Mouse (Mus musculus) limb, embryonic 13.5 days (tissue): ENCODE measurements around the gene Gm37240. TPM values are rescaled to one million over a fixed set of nuclear protein-coding genes. Genes with fewer than 3 reads are reported as not detected.

Experiments used
- ATAC-seq: fragments of 200-750 bp; cut with Nextera tagmentation; 2 replicates; pipeline ENCODE4 v1.8.0; 2017; ENCODE audit warnings: low read depth, moderate number of reproducible peaks, moderate TSS enrichment; ENCODE audit not compliant: low FRiP score
- H3K27ac ChIP-seq: fragments of 300-500 bp; sonication (generic); 2 replicates; pipeline ENCODE4 v1.5.1; 2015; ENCODE audit warnings: inconsistent platforms, mild to moderate bottlenecking, moderate library complexity
- H3K27me3 ChIP-seq: fragments of 300-500 bp; sonication (generic); 2 replicates; pipeline ENCODE4 v1.6.1; 2015; ENCODE audit warnings: mild to moderate bottlenecking, inconsistent platforms
- H3K36me3 ChIP-seq: fragments of 300-500 bp; sonication (generic); 2 replicates; pipeline ENCODE4 v1.6.1; 2015; ENCODE audit warnings: inconsistent platforms, mild to moderate bottlenecking, moderate library complexity
- H3K4me1 ChIP-seq: fragments of 300-500 bp; sonication (generic); 2 replicates; pipeline ENCODE4 v1.6.1; 2015; ENCODE audit warnings: inconsistent platforms
- H3K4me2 ChIP-seq: fragments of 300-500 bp; sonication (generic); replicated peaks from 2 replicates; pipeline ENCODE4 v1.6.1; 2015; ENCODE audit warnings: inconsistent platforms, mild to moderate bottlenecking, moderate library complexity
- H3K4me3 ChIP-seq: fragments of 300-500 bp; sonication (generic); 2 replicates; pipeline ENCODE4 v1.5.1; 2015; ENCODE audit warnings: moderate library complexity, mild to moderate bottlenecking, inconsistent platforms
- H3K9ac ChIP-seq: fragments of 300-500 bp; sonication (generic); 2 replicates; pipeline ENCODE4 v1.6.1; 2015; ENCODE audit warnings: mild to moderate bottlenecking, inconsistent platforms
- H3K9me3 ChIP-seq: fragments of 300-500 bp; sonication (generic); 2 replicates; pipeline ENCODE4 v1.6.1; 2016; ENCODE audit warnings: inconsistent platforms
- WGBS: fragments of 180-500 bp; shearing (Covaris S2); methylation state at CpG from one replicate; pipeline ENCODE4 v1.1.7; 2015; 5-methylcytosine and 5-hydroxymethylcytosine counted together
- polyA plus RNA-seq: library from polyadenylated mRNA; unstranded; fragments of >200 nt; fragmentation: Nextera tagmentation; extraction: Ambion mirVana; gene quantifications from 2 replicates; pipeline ENCODE4 v1.2.1, GENCODE M21; 2015

Gm37240 gene
- polyA plus RNA-seq, 1 experiment from 2014 or later, result 6.1 TPM

GRCm38 (mm10) chr3:84814157-84814761, 1073.1 kb downstream of the Gm37240 start:
- peaks cover 5% of the 10 kb centered on the region; the same call in 1 of the 2 replicates for H3K36me3 ChIP-seq
- H3K4me3 ChIP-seq, result peak overlapping the region; percentile 97
- peaks cover 25% of the 10 kb centered on the region for H3K4me1 ChIP-seq
- H3K27ac ChIP-seq, result peak overlapping the region; percentile 94
- ATAC-seq, result peak; percentile 98
- H3K4me2 ChIP-seq, result peak overlapping the region; percentile 98
- H3K9me3 ChIP-seq, result no peaks in the 10 kb centered on the region
- no peaks in the 10 kb centered on the region for H3K27me3 ChIP-seq
- H3K9ac ChIP-seq, result peak overlapping the region; percentile 91
- WGBS, result under 1% methylated on average over 53 of the region's 60 CpGs

- H3K9ac ChIP-seq, result peak overlapping the region; percentile 81
- WGBS, result under 1% methylated on average over 29 of the region's 29 CpGs
- peak overlapping the region; percentile 97 for H3K4me3 ChIP-seq
- peaks cover 2% of the 10 kb centered on the region; the same call in 1 of the 2 replicates for H3K36me3 ChIP-seq
- peak overlapping the region; percentile 78 for H3K27ac ChIP-seq
- no peaks in the 10 kb centered on the region for H3K9me3 ChIP-seq
- H3K4me1 ChIP-seq, result peaks cover 25% of the 10 kb centered on the region
- H3K4me2 ChIP-seq, result peak overlapping the region; percentile 87
- no peaks in the 10 kb centered on the region for H3K27me3 ChIP-seq
- ATAC-seq, result peak; percentile 30
Observed at GRCm38 (mm10) chr3:84813436-84814156, 1073.7 kb downstream of the Gm37240 start.

DNA sequence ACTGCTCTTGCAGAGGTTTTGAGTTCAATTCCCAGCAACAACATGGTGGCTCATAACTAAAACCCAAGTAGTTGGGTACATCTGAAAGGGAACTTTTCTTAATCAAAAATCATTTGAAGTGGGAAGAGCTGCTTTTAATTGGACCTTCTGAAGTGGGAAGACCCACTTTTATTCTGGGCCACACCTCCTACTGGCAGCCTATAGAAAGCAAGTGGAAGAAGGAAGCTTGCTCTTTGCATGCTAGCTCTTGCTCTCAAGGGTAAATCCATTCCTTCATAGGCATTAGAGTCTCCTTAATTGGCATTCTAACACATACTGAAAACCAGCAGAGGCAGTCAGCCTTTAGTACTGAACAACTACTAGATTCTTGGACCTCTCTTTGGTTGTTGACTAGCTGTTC, 1076.5 kb downstream of the Gm37240 start:
- H3K4me1 ChIP-seq, result peaks cover 14% of the 10 kb centered on the region
- no peak overlapping the region for H3K27ac ChIP-seq
- H3K4me2 ChIP-seq, result no peak overlapping the region
- H3K4me3 ChIP-seq, result no peak overlapping the region
- no peaks in the 10 kb centered on the region for H3K9me3 ChIP-seq
- no peak for ATAC-seq
- H3K9ac ChIP-seq, result no peak overlapping the region
- no peaks in the 10 kb centered on the region for H3K27me3 ChIP-seq
- H3K36me3 ChIP-seq, result no peaks in the 10 kb centered on the region

DNA sequence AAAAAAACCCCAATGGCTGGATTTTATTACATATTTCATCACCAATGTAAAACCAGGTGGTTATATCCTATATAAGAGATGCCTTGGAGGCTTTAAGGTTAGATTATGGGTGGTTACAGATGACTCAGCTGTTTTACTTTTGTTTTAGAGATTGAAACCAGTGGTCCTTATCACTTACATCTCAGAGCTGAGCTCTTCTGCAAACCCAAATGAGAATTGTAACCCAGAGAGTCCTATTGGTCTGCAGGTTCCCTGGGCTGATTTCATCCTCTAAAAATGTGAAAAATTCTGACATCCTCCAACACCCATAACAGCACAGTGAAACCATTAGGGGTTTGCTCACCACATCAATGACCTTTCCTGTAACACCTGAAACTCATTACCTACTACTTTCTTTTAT, 1078.4 kb downstream of the Gm37240 start:
- no peak for ATAC-seq
- Histone ChIP-seq H3K36me3 (no peaks in the 10 kb centered on the region), H3K27me3 (no peaks in the 10 kb centered on the region), H3K4me1 (peaks cover 11% of the 10 kb centered on the region), H3K4me3 (no peak overlapping the region), H3K9ac (no peak overlapping the region), H3K4me2 (no peak overlapping the region), H3K9me3 (no peaks in the 10 kb centered on the region), H3K27ac (no peak overlapping the region)

DNA sequence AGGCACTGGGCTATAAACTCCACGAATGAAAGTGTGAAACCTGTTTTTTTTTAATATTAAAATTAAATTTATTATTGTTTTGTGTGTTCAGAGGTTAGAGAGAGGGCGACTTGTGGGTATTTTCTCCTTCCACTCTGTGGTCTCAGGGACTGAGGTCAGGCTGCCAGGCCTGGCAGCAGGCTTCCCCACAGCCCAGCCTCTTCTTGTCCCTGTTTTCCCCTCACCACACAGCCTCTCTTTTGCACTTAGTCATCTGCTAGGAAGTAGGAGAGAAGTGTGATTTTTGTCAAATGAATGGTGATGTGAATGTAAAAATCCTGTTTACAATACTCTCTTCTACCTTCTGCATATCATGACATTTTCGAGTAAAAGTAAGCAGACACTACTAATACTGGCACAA, 1079.5 kb downstream of the Gm37240 start:
- Histone ChIP-seq H3K27me3 (no peaks in the 10 kb centered on the region), H3K36me3 (no peaks in the 10 kb centered on the region), H3K4me1 (0 out of 2 replicates have a peak, but pooled peaks cover 2% of the 10 kb centered on the region), H3K9ac (no peak overlapping the region), H3K9me3 (no peaks in the 10 kb centered on the region), H3K27ac (no peak overlapping the region), H3K4me3 (no peak overlapping the region), H3K4me2 (no peak overlapping the region)
- WGBS, result 63% methylated on average over 3 of the region's 3 CpGs
- no peak for ATAC-seq

DNA sequence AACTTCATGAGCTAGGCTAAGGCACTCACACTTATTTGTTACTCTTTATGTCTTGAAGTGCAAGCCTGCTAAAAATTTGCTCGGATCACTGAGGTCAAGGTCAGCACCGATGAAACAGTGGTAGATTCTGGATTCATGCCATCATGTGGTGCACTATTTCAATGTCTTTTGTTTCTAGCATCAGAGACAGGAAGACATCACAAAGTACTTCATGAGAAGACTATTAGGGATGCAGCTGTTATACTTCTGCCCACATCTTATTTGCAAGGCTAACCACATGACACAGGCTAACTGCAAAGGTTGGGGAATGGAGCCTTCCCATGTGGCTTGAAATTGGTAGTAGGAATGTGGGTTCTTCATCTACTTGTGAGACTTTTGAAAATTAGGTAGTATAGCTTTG, 1081.1 kb downstream of the Gm37240 start:
- no peak overlapping the region for H3K27ac ChIP-seq
- no peaks in the 10 kb centered on the region for H3K9me3 ChIP-seq
- no peak overlapping the region for H3K4me3 ChIP-seq
- ATAC-seq, result no peak
- no peaks in the 10 kb centered on the region for H3K36me3 ChIP-seq
- no peak overlapping the region for H3K9ac ChIP-seq
- H3K27me3 ChIP-seq, result no peaks in the 10 kb centered on the region
- no peak overlapping the region for H3K4me2 ChIP-seq
- H3K4me1 ChIP-seq, result no peaks in the 10 kb centered on the region
- 85% methylated on average over 2 of the region's 2 CpGs for WGBS

- H3K9ac ChIP-seq, result no peak overlapping the region
- H3K9me3 ChIP-seq, result no peaks in the 10 kb centered on the region
- 68% methylated on average over 9 of the region's 9 CpGs for WGBS
- no peaks in the 10 kb centered on the region for H3K4me1 ChIP-seq
- no peaks in the 10 kb centered on the region for H3K36me3 ChIP-seq
- H3K27ac ChIP-seq, result no peak overlapping the region
- H3K4me3 ChIP-seq, result no peak overlapping the region
- H3K4me2 ChIP-seq, result no peak overlapping the region
- no peaks in the 10 kb centered on the region for H3K27me3 ChIP-seq
- no peak for ATAC-seq
Observed at GRCm38 (mm10) chr3:84804036-84804435, 1083.3 kb downstream of the Gm37240 start.

GRCm38 (mm10) chr3:84787914-84788313, 1099.4 kb downstream of the Gm37240 start:
- H3K4me1 ChIP-seq, result no peaks in the 10 kb centered on the region
- H3K27ac ChIP-seq, result no peak overlapping the region
- WGBS, result 79% methylated on average over 4 of the region's 4 CpGs
- no peaks in the 10 kb centered on the region for H3K27me3 ChIP-seq
- no peaks in the 10 kb centered on the region for H3K36me3 ChIP-seq
- H3K4me2 ChIP-seq, result no peak overlapping the region
- ATAC-seq, result no peak
- H3K4me3 ChIP-seq, result no peak overlapping the region
- no peak overlapping the region for H3K9ac ChIP-seq
- H3K9me3 ChIP-seq, result peaks cover 13% of the 10 kb centered on the region

GRCm38 (mm10) chr3:84776084-84776483, 1111.2 kb downstream of the Gm37240 start:
- Histone ChIP-seq H3K27ac (peak overlapping the region; percentile 82; the same call in 1 of the 2 replicates), H3K9ac (no peak overlapping the region), H3K27me3 (no peaks in the 10 kb centered on the region), H3K9me3 (peaks cover 2% of the 10 kb centered on the region; the same call in 1 of the 2 replicates), H3K4me3 (no peak overlapping the region), H3K4me1 (peaks cover 20% of the 10 kb centered on the region), H3K4me2 (no peak overlapping the region), H3K36me3 (no peaks in the 10 kb centered on the region)
- ATAC-seq, result no peak
- WGBS, result 63% methylated on average over 1 of the region's 1 CpGs

DNA sequence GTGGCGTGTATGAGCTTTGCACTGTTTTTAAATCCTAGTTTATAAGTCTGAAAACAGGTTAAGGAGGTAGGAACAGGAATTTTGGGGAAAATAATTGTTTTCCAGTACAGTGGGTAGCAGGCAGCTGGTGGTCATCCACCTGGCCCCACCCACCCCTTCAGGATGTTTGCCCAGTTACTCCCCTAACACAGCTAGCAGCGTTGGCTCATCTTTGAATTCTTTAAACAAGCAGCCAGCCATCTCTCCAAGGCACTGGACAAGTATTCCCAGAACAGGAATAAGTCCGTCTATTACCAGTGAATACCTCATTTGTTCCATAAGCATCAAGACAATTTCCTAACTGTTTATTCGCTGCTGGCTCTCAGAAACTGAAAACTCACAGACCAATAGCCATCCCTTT, 1111.7 kb downstream of the Gm37240 start:
- no peak overlapping the region for H3K4me3 ChIP-seq
- 0 out of 2 replicates have a peak, but pooled peaks have one; percentile 28 for ATAC-seq
- H3K4me1 ChIP-seq, result peaks cover 20% of the 10 kb centered on the region
- H3K27me3 ChIP-seq, result no peaks in the 10 kb centered on the region
- peak overlapping the region; percentile 82 for H3K27ac ChIP-seq
- H3K36me3 ChIP-seq, result no peaks in the 10 kb centered on the region
- no peak overlapping the region for H3K4me2 ChIP-seq
- 34% methylated on average over 4 of the region's 4 CpGs for WGBS
- H3K9me3 ChIP-seq, result peaks cover 3% of the 10 kb centered on the region; the same call in 1 of the 2 replicates
- no peak overlapping the region for H3K9ac ChIP-seq

- H3K4me1 ChIP-seq, result peaks cover 20% of the 10 kb centered on the region
- WGBS, result 68% methylated on average over 6 of the region's 6 CpGs
- no peaks in the 10 kb centered on the region for H3K27me3 ChIP-seq
- ATAC-seq, result no peak
- H3K9me3 ChIP-seq, result peaks cover 3% of the 10 kb centered on the region; the same call in 1 of the 2 replicates
- H3K27ac ChIP-seq, result peak overlapping the region; percentile 82
- no peak overlapping the region for H3K4me3 ChIP-seq
- H3K36me3 ChIP-seq, result no peaks in the 10 kb centered on the region
- H3K9ac ChIP-seq, result no peak overlapping the region
- H3K4me2 ChIP-seq, result no peak overlapping the region
Observed at GRCm38 (mm10) chr3:84775067-84775423, 1112.3 kb downstream of the Gm37240 start.

DNA sequence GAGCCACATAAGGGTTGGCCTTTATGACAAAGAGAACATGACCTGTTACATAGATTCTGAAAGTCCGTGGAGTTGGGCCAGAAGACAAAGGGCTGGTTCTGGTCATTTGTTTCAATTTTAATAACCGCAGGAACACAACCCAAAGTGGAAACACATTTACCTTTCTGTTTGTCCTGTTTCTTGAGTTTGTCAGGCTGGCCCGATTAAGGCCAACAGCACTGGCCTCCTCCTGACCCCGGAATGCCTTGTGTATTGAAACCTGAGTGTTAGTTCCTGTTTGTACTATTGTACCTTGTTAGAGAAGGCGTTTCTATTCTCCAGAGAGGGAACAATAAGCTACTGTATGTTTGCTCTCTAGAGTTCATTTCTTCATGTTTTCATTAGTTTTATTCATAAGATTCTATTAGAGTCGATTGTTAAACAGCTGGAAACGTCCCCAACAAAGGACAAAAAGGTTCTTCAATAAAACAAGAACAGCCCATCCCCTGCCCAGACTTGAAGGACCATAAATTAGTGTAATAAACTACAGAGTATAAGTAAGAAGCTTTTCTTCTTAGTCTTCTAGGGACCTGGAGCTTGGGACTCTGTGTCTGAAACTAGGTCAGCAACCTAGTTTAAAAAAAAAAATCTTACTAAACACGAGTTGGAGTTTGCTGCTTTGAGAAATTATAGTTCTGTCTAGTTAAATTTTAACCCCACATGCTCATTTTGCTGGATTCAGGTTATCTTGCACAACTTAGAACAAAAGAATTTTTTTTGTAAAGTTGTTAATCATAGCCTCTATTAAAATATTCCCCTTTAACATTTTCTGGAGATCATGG, 1112.9 kb downstream of the Gm37240 start:
- H3K9me3 ChIP-seq, result peaks cover 3% of the 10 kb centered on the region; the same call in 1 of the 2 replicates
- no peak overlapping the region for H3K9ac ChIP-seq
- H3K4me2 ChIP-seq, result no peak overlapping the region
- H3K4me1 ChIP-seq, result peaks cover 20% of the 10 kb centered on the region
- no peak for ATAC-seq
- peak overlapping the region; percentile 82; the same call in 1 of the 2 replicates for H3K27ac ChIP-seq
- no peak overlapping the region for H3K4me3 ChIP-seq
- H3K36me3 ChIP-seq, result no peaks in the 10 kb centered on the region
- H3K27me3 ChIP-seq, result no peaks in the 10 kb centered on the region
- 24% methylated on average over 8 of the region's 8 CpGs for WGBS
